Mouse (Mus musculus) macrophage (primary cell): ENCODE data around the gene Best3. TPM values are rescaled to one million over a fixed set of nuclear protein-coding genes. Genes with fewer than 3 reads are reported as not detected.

ENCODE experiments used
- H3K27ac ChIP-seq: fragments of 350-480 bp; formaldehyde crosslinking; 2 replicates; pipeline ENCODE4 v1.9.0; 2021
- H3K36me3 ChIP-seq: fragments of 350-480 bp; formaldehyde crosslinking; 2 replicates; pipeline ENCODE4 v1.9.0; 2021; ENCODE audit errors: inconsistent target
- H3K4me3 ChIP-seq: fragments of 350-480 bp; formaldehyde crosslinking; 2 replicates; pipeline ENCODE4 v1.9.0; 2021; ENCODE audit errors: inconsistent target
- H3K79me2 ChIP-seq: fragments of 350-480 bp; formaldehyde crosslinking; 2 replicates; pipeline ENCODE4 v1.9.0; 2021; ENCODE audit errors: inconsistent target
- WGBS: methylation state at CpG from one replicate; pipeline ENCODE4 v1.1.7; 2026; ENCODE audit warnings: inconsistent platforms; ENCODE audit not compliant: missing documents; 5-methylcytosine and 5-hydroxymethylcytosine counted together
- polyA plus RNA-seq: library from polyadenylated mRNA; stranded (reverse); fragments of 250-400 nt; gene quantifications from 3 replicates; pipeline ENCODE4 v1.2.4, GENCODE M21; 2018; ENCODE audit warnings: inconsistent platforms

Best3 gene
- polyA plus RNA-seq, 1 experiment from 2014 or later, result 0.04 TPM

- H3K36me3 ChIP-seq, result no peaks in the 10 kb centered on the region
- H3K4me3 ChIP-seq, result no peak overlapping the region
- 87% methylated on average over 11 of the region's 11 CpGs for WGBS
- H3K79me2 ChIP-seq, result no peaks in the 10 kb centered on the region
- no peak overlapping the region for H3K27ac ChIP-seq
Observed at GRCm38 (mm10) chr10:116964084-116964483, 22.0 kb upstream of the Best3 start.

GRCm38 (mm10) chr10:116964571-116964970, 21.5 kb upstream of the Best3 start:
- Histone ChIP-seq H3K36me3 (no peaks in the 10 kb centered on the region), H3K79me2 (no peaks in the 10 kb centered on the region), H3K4me3 (no peak overlapping the region), H3K27ac (no peak overlapping the region)
- WGBS, result 95% methylated on average over 4 of the region's 4 CpGs

GRCm38 (mm10) chr10:116965297-116965696, 20.8 kb upstream of the Best3 start:
- 87% methylated on average over 5 of the region's 5 CpGs for WGBS
- no peaks in the 10 kb centered on the region for H3K36me3 ChIP-seq
- H3K27ac ChIP-seq, result no peak overlapping the region
- H3K79me2 ChIP-seq, result no peaks in the 10 kb centered on the region
- H3K4me3 ChIP-seq, result no peak overlapping the region

DNA sequence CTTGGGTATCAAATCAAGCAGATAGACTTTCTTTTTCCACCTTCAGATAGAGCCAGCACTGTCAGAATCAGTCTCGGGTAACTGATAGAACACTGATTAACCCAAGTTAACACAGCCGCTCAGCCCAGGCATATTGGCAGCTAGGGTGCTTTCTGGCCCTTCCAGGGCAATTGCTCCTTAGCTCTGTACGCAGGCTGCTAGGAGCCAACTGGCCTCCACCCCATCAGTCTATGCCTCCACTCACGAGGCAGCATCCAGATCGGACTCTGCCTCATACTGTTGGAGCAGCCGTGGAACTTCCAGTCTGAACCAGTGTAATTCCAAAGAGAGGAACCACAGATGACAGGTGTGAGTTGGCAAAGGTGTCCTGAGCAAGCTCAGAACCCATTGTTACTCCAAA, 20.0 kb upstream of the Best3 start:
- Histone ChIP-seq H3K36me3 (no peaks in the 10 kb centered on the region), H3K4me3 (no peak overlapping the region), H3K27ac (no peak overlapping the region), H3K79me2 (no peaks in the 10 kb centered on the region)
- WGBS, result 93% methylated on average over 6 of the region's 6 CpGs

DNA sequence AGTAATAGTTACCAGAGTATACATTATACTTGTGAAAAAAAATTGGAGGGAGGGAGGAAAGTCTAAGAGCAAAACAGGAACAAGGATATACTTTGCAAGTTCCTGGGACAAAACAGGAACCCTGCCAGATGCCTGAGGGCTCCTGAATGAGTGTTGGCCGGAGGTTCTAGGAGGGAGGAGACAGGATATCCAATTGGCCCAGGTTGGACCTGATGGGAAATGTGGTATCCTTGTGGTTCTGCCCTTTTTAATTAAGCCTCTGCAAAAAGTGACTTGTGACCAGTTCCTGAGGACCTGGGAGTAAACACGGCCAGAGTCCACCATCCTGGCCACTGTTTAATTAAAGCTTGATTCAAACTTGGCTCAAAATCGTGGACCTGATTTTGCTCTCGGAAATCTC, 17.4 kb upstream of the Best3 start:
- Histone ChIP-seq H3K36me3 (no peaks in the 10 kb centered on the region), H3K4me3 (no peak overlapping the region), H3K27ac (no peak overlapping the region), H3K79me2 (no peaks in the 10 kb centered on the region)
- 88% methylated on average over 4 of the region's 4 CpGs for WGBS

GRCm38 (mm10) chr10:116972509-116972908, 13.6 kb upstream of the Best3 start, which contains the start of gene Gm10271:
Gene Gm10271 (minus strand): TSS chr10:116972609.
- 96% methylated on average over 6 of the region's 6 CpGs for WGBS
- Histone ChIP-seq H3K36me3 (no peaks in the 10 kb centered on the region), H3K79me2 (no peaks in the 10 kb centered on the region), H3K27ac (no peak within 1 kb of the TSS), H3K4me3 (no peak within 1 kb of the TSS)

- Histone ChIP-seq H3K36me3 (no peaks in the 10 kb centered on the region), H3K4me3 (no peak overlapping the region), H3K79me2 (no peaks in the 10 kb centered on the region), H3K27ac (no peak overlapping the region)
- WGBS, result 43% methylated on average over 4 of the region's 4 CpGs
Observed at GRCm38 (mm10) chr10:116977455-116977854, 8.7 kb upstream of the Best3 start.

DNA sequence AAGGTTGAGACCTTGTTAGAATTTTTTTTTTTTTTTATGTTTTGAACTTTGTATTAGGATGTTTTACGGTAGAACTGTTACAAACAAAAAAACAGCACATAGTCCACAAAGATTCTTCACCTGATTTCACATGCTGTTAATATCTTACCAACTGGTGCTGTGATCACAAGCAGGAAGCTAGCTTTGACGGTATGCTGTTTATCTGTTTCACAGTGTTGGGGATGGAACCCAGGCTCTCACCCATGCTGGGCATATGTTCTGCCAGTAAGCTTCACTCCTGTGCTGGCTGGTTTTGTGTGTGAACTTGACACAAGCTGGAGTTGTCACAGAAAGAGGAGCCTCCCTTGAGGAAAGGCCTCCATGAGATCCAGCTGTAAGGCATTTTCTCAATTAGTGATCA, 8.3 kb upstream of the Best3 start:
- no peaks in the 10 kb centered on the region for H3K79me2 ChIP-seq
- 100% methylated on average over 2 of the region's 2 CpGs for WGBS
- no peak overlapping the region for H3K27ac ChIP-seq
- no peak overlapping the region for H3K4me3 ChIP-seq
- no peaks in the 10 kb centered on the region for H3K36me3 ChIP-seq

DNA sequence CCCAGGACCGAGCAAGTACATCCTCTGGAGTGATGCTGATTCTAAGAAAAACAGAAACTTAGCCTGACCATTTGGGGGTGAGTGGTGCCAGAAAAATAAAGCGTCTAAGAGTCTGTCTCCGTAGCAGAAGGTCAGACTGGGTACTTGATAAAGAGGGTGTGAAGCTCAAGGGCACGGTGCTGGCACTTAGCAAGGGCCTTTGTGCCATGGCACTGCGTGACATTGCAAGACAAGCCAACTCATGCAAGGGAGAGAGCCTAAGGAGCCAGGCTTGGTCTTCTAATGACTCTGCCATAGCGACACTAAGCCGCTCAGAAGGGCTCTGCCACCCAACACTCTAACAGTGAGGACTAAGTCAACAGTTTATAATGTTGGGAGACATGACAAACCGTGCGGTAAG, 7.3 kb upstream of the Best3 start:
- 93% methylated on average over 9 of the region's 9 CpGs for WGBS
- Histone ChIP-seq H3K79me2 (no peaks in the 10 kb centered on the region), H3K27ac (no peak overlapping the region), H3K4me3 (no peak overlapping the region), H3K36me3 (no peaks in the 10 kb centered on the region)

DNA sequence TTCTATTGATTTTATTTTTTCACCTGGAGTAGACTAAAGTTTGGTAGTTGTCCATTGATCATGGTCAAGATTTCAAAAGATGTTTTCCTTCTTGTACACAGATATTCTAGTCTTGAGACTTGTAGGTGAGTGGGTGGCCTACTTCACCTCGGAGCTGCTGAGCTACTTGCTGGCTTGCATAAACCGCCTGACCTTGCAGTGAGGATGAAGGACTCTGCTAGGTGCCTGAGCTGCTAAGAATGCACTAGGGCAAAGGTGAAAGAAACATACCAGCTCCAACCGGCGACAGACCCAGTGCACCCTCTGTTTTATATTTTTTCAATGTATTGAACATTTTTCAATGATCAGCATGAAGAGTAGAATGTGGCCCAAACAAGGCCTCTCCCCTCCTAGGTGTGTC, 5.8 kb upstream of the Best3 start:
- 85% methylated on average over 4 of the region's 4 CpGs for WGBS

GRCm38 (mm10) chr10:116980888-116981287, 5.2 kb upstream of the Best3 start:
- Histone ChIP-seq H3K36me3 (no peaks in the 10 kb centered on the region), H3K4me3 (no peak overlapping the region), H3K27ac (no peak overlapping the region), H3K79me2 (no peaks in the 10 kb centered on the region)
- WGBS, result 69% methylated on average over 3 of the region's 3 CpGs

More for the DNA sequence above, 5.8 kb upstream of the Best3 start:
- Histone ChIP-seq H3K79me2 (no peaks in the 10 kb centered on the region), H3K4me3 (no peak overlapping the region), H3K36me3 (no peaks in the 10 kb centered on the region), H3K27ac (no peak overlapping the region)

DNA sequence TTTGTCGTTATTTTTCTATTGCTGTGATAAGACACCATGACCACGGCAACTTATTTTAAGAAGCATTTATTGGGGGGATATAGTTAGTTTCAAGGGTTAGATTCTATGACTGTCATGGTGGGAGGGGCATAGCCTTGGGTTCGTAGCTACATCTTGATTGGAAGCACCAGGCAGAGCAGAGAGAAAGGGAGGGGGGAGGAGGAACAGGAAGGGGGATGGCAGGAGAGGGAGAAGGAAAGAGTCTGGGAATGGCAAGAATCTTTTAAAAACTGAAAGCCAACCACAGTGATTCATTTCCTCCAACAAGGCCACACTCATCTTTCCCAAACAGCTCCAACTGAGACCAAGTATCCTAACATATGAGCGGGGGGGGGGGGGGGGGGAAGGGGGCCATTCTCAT, 3.6 kb upstream of the Best3 start:
- WGBS, result 90% methylated on average over 3 of the region's 4 CpGs
- no peak overlapping the region for H3K4me3 ChIP-seq
- H3K79me2 ChIP-seq, result no peaks in the 10 kb centered on the region
- H3K27ac ChIP-seq, result no peak overlapping the region
- no peaks in the 10 kb centered on the region for H3K36me3 ChIP-seq

DNA sequence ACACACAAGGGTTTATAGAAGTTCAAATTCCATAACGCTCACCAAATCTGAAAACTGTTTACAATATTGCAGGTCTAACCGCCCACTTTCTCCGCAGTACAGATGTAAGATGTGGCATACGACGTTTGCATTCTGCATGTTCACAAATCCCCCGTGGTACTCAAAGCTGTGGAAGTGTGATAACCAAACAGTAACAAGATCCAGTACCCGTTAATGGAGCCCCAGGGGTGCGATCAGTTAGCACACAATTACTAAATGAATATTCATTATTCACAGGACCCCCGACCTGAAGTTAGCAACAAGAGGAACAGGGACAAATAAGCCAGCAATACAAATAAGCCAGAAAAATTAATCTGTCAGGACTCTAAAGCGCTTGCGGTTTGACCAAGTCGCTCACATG, 1.3 kb upstream of the Best3 start:
- Histone ChIP-seq H3K27ac (no peak overlapping the region), H3K79me2 (no peaks in the 10 kb centered on the region), H3K36me3 (no peaks in the 10 kb centered on the region), H3K4me3 (no peak overlapping the region)
- 89% methylated on average over 12 of the region's 12 CpGs for WGBS

DNA sequence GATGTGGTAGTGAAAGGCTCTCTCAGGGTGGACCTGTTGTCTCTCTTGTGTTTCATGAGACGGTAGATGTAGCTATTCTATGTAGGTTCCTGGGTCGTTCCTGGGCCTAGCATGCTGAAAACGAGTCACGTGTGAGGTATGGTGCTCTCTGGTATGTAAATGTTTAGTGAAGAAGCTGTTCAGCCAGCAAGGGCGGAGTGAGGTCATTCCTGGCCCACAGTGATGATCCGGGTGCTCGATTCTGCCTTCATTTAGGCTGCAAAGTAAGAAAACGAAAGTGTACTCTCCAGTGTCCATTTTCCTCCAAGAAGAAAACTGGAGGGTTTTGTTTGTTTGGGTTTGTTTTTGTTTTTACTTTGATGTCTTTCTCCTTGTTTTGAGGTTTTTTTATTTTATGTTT, 7.9 kb downstream of the Best3 start:
- WGBS, result 87% methylated on average over 8 of the region's 8 CpGs
- Histone ChIP-seq H3K79me2 (no peaks in the 10 kb centered on the region), H3K27ac (no peak overlapping the region), H3K36me3 (no peaks in the 10 kb centered on the region), H3K4me3 (no peak overlapping the region)

DNA sequence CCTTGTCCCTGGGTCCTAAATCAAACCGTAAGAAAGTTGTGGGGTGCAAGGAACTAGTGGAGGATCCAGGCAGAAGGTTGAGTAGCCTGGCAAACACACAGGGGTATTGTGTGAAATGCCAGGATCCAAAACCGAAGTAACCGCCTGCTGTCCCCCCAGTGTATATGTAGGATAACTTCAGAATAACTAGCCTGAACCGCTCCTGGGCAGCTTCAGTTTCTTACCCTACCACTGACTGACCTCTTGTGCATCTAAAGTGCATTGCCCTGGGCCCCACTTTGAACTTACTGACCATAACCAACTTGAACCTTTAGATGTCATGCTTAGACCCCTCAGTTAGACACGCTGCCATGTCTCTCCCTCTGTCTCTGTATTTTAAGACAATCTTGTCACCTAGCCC, 9.0 kb downstream of the Best3 start:
- H3K4me3 ChIP-seq, result no peak overlapping the region
- no peaks in the 10 kb centered on the region for H3K79me2 ChIP-seq
- no peak overlapping the region for H3K27ac ChIP-seq
- WGBS, result 96% methylated on average over 5 of the region's 5 CpGs
- no peaks in the 10 kb centered on the region for H3K36me3 ChIP-seq

- Histone ChIP-seq H3K4me3 (no peak overlapping the region), H3K27ac (0 out of 2 replicates have a peak overlapping the region, but pooled peaks have one; percentile 13), H3K79me2 (no peaks in the 10 kb centered on the region), H3K36me3 (no peaks in the 10 kb centered on the region)
- WGBS, result 64% methylated on average over 6 of the region's 6 CpGs
Observed at GRCm38 (mm10) chr10:116995584-116996235, 9.6 kb downstream of the Best3 start.
